Mouse (Mus musculus) cerebellum, postnatal 25 days (tissue): ENCODE data around the gene Lzts2.
"Not testable (repeated sequence)": the region's sequence is repeated elsewhere in the genome, so short reads cannot be mapped to it uniquely, and the experiment has no call there.

Experiments
- DNase-seq, 2 experiments: peaks; one replicate each; pipeline ENCODE4 v3.0.0; 2021; ENCODE audit warnings: mixed read lengths in 2 of 2

Gene Lzts2

GRCm38 (mm10) chr19:45025937-45026568 lies 11.8 kb downstream of the Lzts2 start:
- DNase-seq, result no peak

GRCm38 (mm10) chr19:45026958-45027670 lies 12.9 kb downstream of the Lzts2 start:
- DNase-seq, result no peak

GRCm38 (mm10) chr19:45027848-45028247 lies 13.6 kb downstream of the Lzts2 start:
- no peak for DNase-seq

- no peak for DNase-seq
Observed at GRCm38 (mm10) chr19:45028746-45029145, 14.5 kb downstream of the Lzts2 start.

- DNase-seq, result no peak
Observed at GRCm38 (mm10) chr19:45029571-45029970, 15.4 kb downstream of the Lzts2 start.

GRCm38 (mm10) chr19:45030111-45030510 lies 15.9 kb downstream of the Lzts2 start:
- peak; percentile 80 to 87 for DNase-seq

GRCm38 (mm10) chr19:45030746-45031693 lies 16.8 kb downstream of the Lzts2 start:
- peak; percentile 82 to 91 for DNase-seq

- DNase-seq, result peak; percentile 87 to 90
Observed at GRCm38 (mm10) chr19:45031780-45032179, 17.6 kb downstream of the Lzts2 start.

- peak in 1 of 2 experiments; percentile 64 for DNase-seq
Observed at GRCm38 (mm10) chr19:45032570-45033332, 18.5 kb downstream of the Lzts2 start.

- peak in 1 of 2 experiments; percentile 70 for DNase-seq
Observed at GRCm38 (mm10) chr19:45036867-45037266, 22.7 kb downstream of the Lzts2 start.

GRCm38 (mm10) chr19:45038198-45038597 lies 24.0 kb downstream of the Lzts2 start:
- not testable (repeated sequence) for DNase-seq

GRCm38 (mm10) chr19:45040214-45040613 lies 26.0 kb downstream of the Lzts2 start:
- no peak for DNase-seq

- DNase-seq, result no peak
Observed at GRCm38 (mm10) chr19:45044389-45044927, 30.2 kb downstream of the Lzts2 start.

GRCm38 (mm10) chr19:45045236-45045635 lies 31.0 kb downstream of the Lzts2 start:
- DNase-seq, result no peak

- DNase-seq, result no peak
Observed at GRCm38 (mm10) chr19:45045651-45046050, 31.4 kb downstream of the Lzts2 start, which contains the start of gene Pdzd7. Gene Pdzd7 (minus strand): TSS chr19:45045717.

- peak; percentile 95 to 97 for DNase-seq
Observed at GRCm38 (mm10) chr19:45046523-45047321, 32.5 kb downstream of the Lzts2 start.

- peak; percentile 97 for DNase-seq
Observed at GRCm38 (mm10) chr19:45047417-45047934, 33.3 kb downstream of the Lzts2 start, which contains the start of gene Sfxn3. Gene Sfxn3 (plus strand): TSS chr19:45047503.

- DNase-seq, result peak; percentile 66 to 70
Observed at GRCm38 (mm10) chr19:45047935-45048643, 33.9 kb downstream of the Lzts2 start.

GRCm38 (mm10) chr19:45048644-45049365 lies 34.6 kb downstream of the Lzts2 start:
- DNase-seq, result peak in 1 of 2 experiments; percentile 24
